Mouse (Mus musculus) bone marrow macrophage, adult 2 months (primary cell): ENCODE measurements around the gene Wdr77.

ENCODE experiments used
- CTCF ChIP-seq: IDR thresholded peaks from 2 replicates; pipeline ENCODE4 v1.5.1; 2012; ENCODE audit warnings: low read depth, mild to moderate bottlenecking, low read length, moderate library complexity
- POLR2A ChIP-seq: IDR thresholded peaks from 2 replicates; pipeline ENCODE4 v1.6.1; 2012; ENCODE audit warnings: mild to moderate bottlenecking, low read depth, low read length, borderline replicate concordance

- no peak for TF ChIP-seq CTCF
- no peak for TF ChIP-seq POLR2A
Measured at GRCm38 (mm10) chr3:105973411-105973810, 14.2 kb downstream of the Wdr77 start, which contains the start of gene Ovgp1.
